Mouse (Mus musculus) olfactory bulb, adult 2 months (tissue): ENCODE results near the gene Prpf40b.

Source experiments
- CTCF ChIP-seq: fragments of 200-500 bp; IDR thresholded peaks from 2 replicates; pipeline ENCODE4 v1.5.1; 2012; ENCODE audit warnings: low read depth, mild to moderate bottlenecking, low read length, moderate library complexity; ENCODE audit not compliant: insufficient read depth
- POLR2A ChIP-seq: fragments of 200-500 bp; IDR thresholded peaks from 2 replicates; pipeline ENCODE4 v1.6.1; 2012; ENCODE audit warnings: mild to moderate bottlenecking, low read depth, low read length, moderate library complexity; ENCODE audit not compliant: insufficient read depth

DNA sequence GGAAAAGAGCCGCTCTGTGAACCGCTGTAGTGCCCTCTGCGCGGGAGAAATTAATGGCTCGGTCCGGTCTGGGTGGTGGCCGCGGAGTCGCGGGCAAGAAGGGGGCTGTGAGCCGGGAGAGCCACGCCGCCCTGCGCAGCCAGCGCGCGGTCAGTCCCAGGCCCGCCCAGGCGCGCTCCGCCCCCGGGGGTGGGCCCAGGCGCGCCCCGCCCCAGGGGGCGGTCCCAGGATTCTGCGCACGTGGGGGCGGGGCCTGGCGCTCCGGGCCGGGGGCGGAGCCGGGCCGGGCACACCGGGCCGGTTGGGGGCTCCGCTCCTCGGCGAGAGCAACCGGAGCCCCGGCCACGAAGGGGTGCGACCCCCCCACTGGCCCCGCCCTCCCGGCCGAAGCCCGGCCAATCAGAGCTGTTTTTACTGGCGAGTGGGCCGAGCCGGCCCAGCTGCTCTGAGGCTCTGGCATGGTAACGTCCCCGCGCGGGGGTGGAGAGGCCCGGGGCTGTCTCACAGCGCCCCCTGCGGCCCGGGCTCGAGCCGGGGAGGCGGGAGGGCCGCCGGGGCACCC lies at the start of gene Prpf40b:
- TF ChIP-seq CTCF (no peak; the same call in 1 of the 2 replicates), POLR2A (peak; percentile 62)
